Mouse (Mus musculus) R1 (cell line): ENCODE measurements around the gene Olfr613.
"Not testable (repeated sequence)": the region's sequence is repeated elsewhere in the genome, so short reads cannot be mapped to it uniquely, and the experiment has no call there.

ENCODE experiments used
- DNase-seq: peaks from one replicate; pipeline ENCODE4 v3.0.0-alpha.2; 2018; ENCODE audit warnings: low read depth, low spot score

Olfr613 gene

DNA sequence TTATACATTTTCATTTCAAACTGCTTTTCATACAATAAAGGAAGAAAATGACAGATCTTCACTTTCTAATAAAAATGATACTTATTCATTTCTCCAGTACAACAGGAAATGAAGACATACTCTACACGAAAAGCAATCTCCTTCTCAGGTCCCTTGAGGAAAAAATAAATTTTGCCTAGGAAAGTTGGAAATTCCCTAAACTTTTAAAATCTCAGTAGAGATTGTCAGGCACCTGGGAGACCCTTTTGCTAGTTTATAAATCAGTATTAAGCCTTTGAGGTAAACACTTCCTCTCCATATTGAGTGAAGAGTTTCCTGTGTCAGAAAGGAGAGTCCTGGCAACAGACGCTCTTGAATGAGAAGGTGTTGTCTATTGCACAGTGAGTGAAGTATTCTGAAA is at the start of gene Olfr613:
Olfr613 (plus strand) TSS at position 301 of the 400 bp plus-strand sequence.
- DNase-seq, result no peak

DNA sequence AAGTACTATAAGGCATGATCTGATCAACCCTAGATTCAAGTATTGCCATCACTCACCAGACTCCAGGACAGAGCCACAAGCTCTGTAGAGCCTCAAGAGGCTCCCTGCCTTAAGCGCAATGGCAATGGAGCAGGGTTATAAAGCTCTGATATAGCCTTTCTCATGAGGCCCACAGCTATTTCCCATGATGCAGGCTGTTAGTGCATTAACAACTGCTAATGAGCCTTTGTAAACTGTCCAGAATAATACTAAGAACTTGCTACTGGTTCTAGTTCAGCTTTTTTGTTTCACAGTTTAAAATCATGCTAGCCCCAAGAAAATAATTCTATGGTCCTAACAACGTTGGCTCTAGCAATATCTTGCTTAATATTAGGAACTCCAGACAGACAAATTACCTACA is 35.9 kb upstream of the Olfr613 start, which contains the start of gene Olfr610:
Olfr610 (minus strand) TSS at position 101 of the 400 bp plus-strand sequence.
- DNase-seq, result no peak

DNA sequence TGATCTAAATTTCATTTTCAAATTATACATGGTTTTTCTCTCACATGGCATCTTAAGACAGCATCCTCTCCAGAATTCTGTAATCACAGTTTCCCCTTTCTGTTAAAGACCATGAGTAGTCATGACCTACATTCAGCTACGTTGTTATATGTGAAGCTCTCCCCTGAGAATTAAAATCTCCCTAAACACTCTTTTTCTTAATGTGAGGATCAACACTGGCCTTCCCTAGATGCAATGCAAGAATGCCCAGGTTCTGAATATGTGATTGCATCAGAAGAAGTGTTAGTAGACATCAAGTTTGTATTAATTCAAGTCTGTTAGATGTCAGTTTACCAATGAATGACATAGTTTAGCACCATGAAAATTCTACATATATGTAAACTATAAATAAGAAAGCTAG is 27.1 kb upstream of the Olfr613 start, which contains the start of gene Olfr611:
Olfr611 (minus strand) TSS at position 101 of the 400 bp plus-strand sequence.
- DNase-seq, result not testable (repeated sequence)

DNA sequence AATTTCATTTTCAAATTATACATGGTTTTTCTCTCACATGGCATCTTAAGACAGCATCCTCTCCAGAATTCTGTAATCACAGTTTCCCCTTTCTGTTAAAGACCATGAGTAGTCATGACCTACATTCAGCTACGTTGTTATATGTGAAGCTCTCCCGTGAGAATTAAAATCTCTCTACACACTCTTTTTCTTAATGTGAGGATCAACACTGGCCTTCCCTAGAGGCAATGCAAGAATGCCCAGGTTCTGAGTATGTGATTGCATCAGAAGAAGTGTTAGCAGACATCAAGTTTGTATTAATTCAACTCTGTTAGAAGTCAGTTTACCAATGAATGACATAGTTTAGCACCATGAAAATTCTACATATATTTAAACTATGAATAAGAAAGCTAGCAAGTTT is 5.3 kb upstream of the Olfr613 start, which contains the start of gene Olfr612:
Olfr612 (minus strand) TSS at position 101 of the 400 bp plus-strand sequence.
- not testable (repeated sequence) for DNase-seq

DNA sequence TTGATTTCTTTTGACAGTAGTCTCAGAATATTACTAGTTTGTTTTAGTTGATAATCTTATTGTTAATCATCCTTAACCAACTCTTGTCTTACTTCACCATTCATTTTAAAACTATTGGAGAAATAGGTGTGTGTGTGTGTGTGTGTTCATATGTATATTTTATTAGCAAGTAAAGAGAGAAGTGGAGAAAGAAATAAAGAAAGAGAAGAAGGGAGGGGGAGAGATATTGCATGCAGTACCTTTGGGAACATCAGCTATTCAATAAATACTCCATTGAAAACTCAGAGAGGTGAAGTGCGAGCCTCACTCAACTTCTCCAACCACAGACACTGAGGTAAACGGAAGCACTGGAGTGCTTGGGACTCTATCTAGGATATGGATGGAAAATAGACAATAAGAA is 7.9 kb downstream of the Olfr613 start, which contains the start of gene Olfr615:
Olfr615 (plus strand) TSS at position 301 of the 400 bp plus-strand sequence.
- DNase-seq, result no peak

DNA sequence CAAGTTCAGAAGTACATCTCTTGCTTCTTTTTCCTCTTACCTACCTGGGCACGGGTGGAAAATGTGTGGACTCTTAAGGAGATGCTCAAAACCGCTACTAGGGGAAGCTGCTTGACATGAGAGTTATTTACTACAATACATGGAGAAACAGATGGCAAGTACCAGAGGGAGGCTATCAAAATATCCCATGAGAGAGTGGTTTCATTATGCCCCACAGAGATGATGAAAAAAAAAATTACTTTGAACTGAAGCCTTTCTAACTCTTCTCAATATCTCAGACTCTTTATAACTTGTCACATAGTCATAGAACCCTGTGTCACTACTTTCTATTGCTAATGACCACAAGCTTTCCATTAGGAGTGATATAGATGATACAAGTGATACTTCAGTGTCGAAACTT is 21.2 kb downstream of the Olfr613 start, which contains the start of gene Olfr616:
Olfr616 (minus strand) TSS at position 101 of the 400 bp plus-strand sequence.
- no peak for DNase-seq

DNA sequence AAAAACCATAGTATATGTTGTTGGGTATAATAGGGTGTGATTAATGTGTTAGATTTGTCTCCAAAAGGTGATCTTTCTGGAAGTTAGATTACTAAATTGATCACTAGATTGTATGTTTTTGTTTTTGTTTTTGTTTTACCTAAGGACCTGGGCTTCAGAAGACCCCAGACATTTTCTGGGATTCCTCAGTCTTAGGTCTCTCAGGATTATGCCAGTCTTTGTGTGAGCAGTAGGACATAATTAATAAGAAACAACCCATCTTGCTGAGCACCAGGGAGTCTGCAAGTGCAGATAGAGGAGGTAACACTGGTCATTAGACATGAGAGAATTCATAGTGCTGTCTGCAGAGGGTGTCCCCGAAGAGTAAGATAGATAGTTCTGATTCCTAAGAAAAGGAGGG is 24.9 kb downstream of the Olfr613 start, which contains the start of gene Olfr617:
Olfr617 (plus strand) TSS at position 301 of the 400 bp plus-strand sequence.
- no peak for DNase-seq

DNA sequence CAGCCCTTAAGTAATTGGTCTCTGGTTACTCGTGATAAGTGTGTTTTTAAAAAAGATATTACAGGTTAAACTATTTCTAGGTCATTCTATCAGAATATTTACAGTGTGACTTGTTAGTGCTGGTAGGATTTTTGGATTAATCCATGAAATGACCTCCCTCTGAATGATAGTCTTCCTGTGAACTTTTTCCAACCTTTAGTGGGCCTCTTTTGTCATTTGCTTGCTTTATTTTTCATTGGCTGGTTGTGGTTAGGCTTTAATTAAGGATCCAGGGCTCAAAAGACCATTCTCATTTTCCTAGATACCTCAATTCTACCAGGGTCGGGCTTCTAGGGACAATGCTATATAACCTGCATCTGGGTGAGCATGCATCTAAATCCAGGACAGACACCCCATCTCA is 41.9 kb downstream of the Olfr613 start, which contains the start of gene Olfr618:
Olfr618 (plus strand) TSS at position 301 of the 400 bp plus-strand sequence.
- DNase-seq, result no peak

DNA sequence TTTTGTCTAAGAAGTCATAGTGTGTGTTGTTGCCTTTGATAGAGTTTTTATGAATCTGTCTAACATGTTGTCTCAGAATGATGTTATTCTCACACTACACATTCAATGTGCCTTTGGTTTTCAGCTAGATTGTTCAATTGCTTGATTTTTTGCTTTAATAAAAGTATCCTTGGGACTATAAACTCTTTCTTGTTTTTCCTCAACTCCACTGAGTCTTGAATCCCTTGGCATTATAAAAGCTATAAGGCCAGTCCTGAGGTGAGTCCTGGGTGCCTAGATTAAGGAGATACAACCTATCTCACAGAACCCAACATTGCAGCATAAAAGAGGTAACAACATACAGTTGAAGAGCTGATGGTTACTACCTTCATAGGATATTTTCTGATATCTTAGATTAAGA is 52.4 kb downstream of the Olfr613 start, which contains the start of gene Olfr619:
Olfr619 (plus strand) TSS at position 301 of the 400 bp plus-strand sequence.
- no peak for DNase-seq
